Mouse (Mus musculus): ENCODE measurements around the gene Creb3l1. TPM values are rescaled to one million over a fixed set of nuclear protein-coding genes. Genes with fewer than 3 reads are reported as not detected.

Gene Creb3l1
- polyA plus RNA-seq, 1 experiment, result 3.1 TPM

- Histone ChIP-seq H3K4me3 (ENCODE audit: control insufficient read depth, low read depth, low read length) (no peak overlapping the region), H3K4me1 (ENCODE audit: control insufficient read depth, insufficient read depth, low read length) (peaks cover 13% of the 10 kb centered on the region), H3K36me3 (ENCODE audit: control insufficient read depth, insufficient read depth, low read length) (no peaks in the 10 kb centered on the region), H3K27me3 (ENCODE audit: control insufficient read depth, insufficient read depth, low read length) (no peaks in the 10 kb centered on the region), H3K27ac (ENCODE audit: control insufficient read depth, insufficient read depth, low read depth, low read length) (no peak overlapping the region)
- TF ChIP-seq POLR2A (IDR thresholded peaks at IDR 0.05; ENCODE audit: control insufficient read depth, low read depth, low read length), result no peak
- no peak for TF ChIP-seq CTCF (IDR thresholded peaks at IDR 0.05; ENCODE audit: control insufficient read depth, insufficient read depth, insufficient replicate concordance, low read depth, low read length)
These were observed 11.4 kb downstream of the Creb3l1 start for GRCm38 (mm10) chr2:92012768-92013445.

- H3K4me1 ChIP-seq (ENCODE audit: control insufficient read depth, insufficient read depth, low read length), result peaks cover 23% of the 10 kb centered on the region
- no peak overlapping the region for H3K27ac ChIP-seq (ENCODE audit: control insufficient read depth, insufficient read depth, low read depth, low read length)
- no peaks in the 10 kb centered on the region for H3K36me3 ChIP-seq (ENCODE audit: control insufficient read depth, insufficient read depth, low read length)
- no peak for TF ChIP-seq POLR2A (IDR thresholded peaks at IDR 0.05; ENCODE audit: control insufficient read depth, low read depth, low read length)
- no peak for TF ChIP-seq CTCF (IDR thresholded peaks at IDR 0.05; ENCODE audit: control insufficient read depth, insufficient read depth, insufficient replicate concordance, low read depth, low read length)
- H3K4me3 ChIP-seq (ENCODE audit: control insufficient read depth, low read depth, low read length), result no peak overlapping the region
- H3K27me3 ChIP-seq (ENCODE audit: control insufficient read depth, insufficient read depth, low read length), result no peaks in the 10 kb centered on the region
These were observed 12.6 kb downstream of the Creb3l1 start for GRCm38 (mm10) chr2:92011424-92012353.

- H3K27ac ChIP-seq (ENCODE audit: control insufficient read depth, insufficient read depth, low read depth, low read length), result peak overlapping the region; percentile 61; the same call in 1 of the 2 replicates
- TF ChIP-seq CTCF (IDR thresholded peaks at IDR 0.05; ENCODE audit: control insufficient read depth, insufficient read depth, insufficient replicate concordance, low read depth, low read length) (no peak), POLR2A (IDR thresholded peaks at IDR 0.05; ENCODE audit: control insufficient read depth, low read depth, low read length) (no peak)
These were observed 15.5 kb downstream of the Creb3l1 start for GRCm38 (mm10) chr2:92008623-92009404.

GRCm38 (mm10) chr2:92007933-92008622, 16.2 kb downstream of the Creb3l1 start:
- no peak; the same call in 1 of the 2 replicates for TF ChIP-seq POLR2A (IDR thresholded peaks at IDR 0.05; ENCODE audit: control insufficient read depth, low read depth, low read length)
- no peak for TF ChIP-seq CTCF (IDR thresholded peaks at IDR 0.05; ENCODE audit: control insufficient read depth, insufficient read depth, insufficient replicate concordance, low read depth, low read length)
- peak overlapping the region; percentile 89 for H3K4me3 ChIP-seq (ENCODE audit: control insufficient read depth, low read depth, low read length)
- peaks cover 24% of the 10 kb centered on the region for H3K4me1 ChIP-seq (ENCODE audit: control insufficient read depth, insufficient read depth, low read length)
- no peaks in the 10 kb centered on the region for H3K36me3 ChIP-seq (ENCODE audit: control insufficient read depth, insufficient read depth, low read length)
- peak overlapping the region; percentile 61; the same call in 1 of the 2 replicates for H3K27ac ChIP-seq (ENCODE audit: control insufficient read depth, insufficient read depth, low read depth, low read length)
- H3K27me3 ChIP-seq (ENCODE audit: control insufficient read depth, insufficient read depth, low read length), result no peaks in the 10 kb centered on the region

More at GRCm38 (mm10) chr2:92008623-92009404, 15.5 kb downstream of the Creb3l1 start:
- Histone ChIP-seq H3K4me3 (ENCODE audit: control insufficient read depth, low read depth, low read length) (peak overlapping the region; percentile 89), H3K4me1 (ENCODE audit: control insufficient read depth, insufficient read depth, low read length) (peaks cover 26% of the 10 kb centered on the region), H3K27me3 (ENCODE audit: control insufficient read depth, insufficient read depth, low read length) (no peaks in the 10 kb centered on the region), H3K36me3 (ENCODE audit: control insufficient read depth, insufficient read depth, low read length) (no peaks in the 10 kb centered on the region)

- H3K4me1 ChIP-seq (ENCODE audit: control insufficient read depth, insufficient read depth, low read length), result peaks cover 22% of the 10 kb centered on the region
- TF ChIP-seq CTCF (IDR thresholded peaks at IDR 0.05; ENCODE audit: control insufficient read depth, insufficient read depth, insufficient replicate concordance, low read depth, low read length) (no peak), POLR2A (IDR thresholded peaks at IDR 0.05; ENCODE audit: control insufficient read depth, low read depth, low read length) (no peak)
- no peaks in the 10 kb centered on the region for H3K27me3 ChIP-seq (ENCODE audit: control insufficient read depth, insufficient read depth, low read length)
- peak overlapping the region; percentile 43 for H3K4me3 ChIP-seq (ENCODE audit: control insufficient read depth, low read depth, low read length)
- H3K27ac ChIP-seq (ENCODE audit: control insufficient read depth, insufficient read depth, low read depth, low read length), result no peak overlapping the region
- H3K36me3 ChIP-seq (ENCODE audit: control insufficient read depth, insufficient read depth, low read length), result no peaks in the 10 kb centered on the region
These were observed 17.1 kb downstream of the Creb3l1 start for GRCm38 (mm10) chr2:92006983-92007921.

- Histone ChIP-seq H3K4me1 (ENCODE audit: control insufficient read depth, insufficient read depth, low read length) (peaks cover 22% of the 10 kb centered on the region), H3K4me3 (ENCODE audit: control insufficient read depth, low read depth, low read length) (no peak overlapping the region), H3K27me3 (ENCODE audit: control insufficient read depth, insufficient read depth, low read length) (no peaks in the 10 kb centered on the region), H3K27ac (ENCODE audit: control insufficient read depth, insufficient read depth, low read depth, low read length) (no peak overlapping the region), H3K36me3 (ENCODE audit: control insufficient read depth, insufficient read depth, low read length) (no peaks in the 10 kb centered on the region)
- TF ChIP-seq POLR2A (IDR thresholded peaks at IDR 0.05; ENCODE audit: control insufficient read depth, low read depth, low read length), result no peak
- no peak for TF ChIP-seq CTCF (IDR thresholded peaks at IDR 0.05; ENCODE audit: control insufficient read depth, insufficient read depth, insufficient replicate concordance, low read depth, low read length)
These were observed 17.8 kb downstream of the Creb3l1 start for GRCm38 (mm10) chr2:92006491-92006890.
